In the genomic region with DNA sequence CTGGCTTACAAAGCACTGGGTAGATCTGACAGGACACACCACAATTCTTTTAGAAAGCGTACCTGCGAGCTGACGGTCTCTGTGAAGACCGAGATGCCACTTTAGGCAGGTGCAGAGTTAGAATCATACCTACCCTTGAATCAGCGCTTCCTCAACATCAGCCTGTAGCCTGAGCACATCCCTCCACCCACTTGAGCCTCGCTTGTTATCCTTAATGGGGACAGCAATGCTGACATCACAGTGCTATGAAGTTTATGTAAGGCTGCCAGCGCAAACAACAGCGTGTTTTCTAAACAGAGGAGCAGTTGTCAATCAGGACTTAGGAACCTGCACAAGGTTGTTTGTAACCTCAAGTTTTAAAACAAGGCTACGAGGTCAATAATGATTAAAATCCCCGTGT, we compare ENCODE assay signal across 8 mouse cellular contexts. TPM values are rescaled to one million over a fixed set of nuclear protein-coding genes. Genes with fewer than 3 reads are reported as not detected.
DNase-seq lines count a peak whose midpoint lies in the region; ATAC-seq lines count a peak whose summit lies in the region.

No protein-coding gene starts in this region.

- H3K4me2 ChIP-seq in heart, embryonic 11.5 days = peak overlapping the region; percentile 89
- H3K4me2 ChIP-seq in lung, embryonic 16.5 days (ENCODE audit: low read depth, low read length) = peak overlapping the region; percentile 69

- no peaks in the 10 kb centered on the region for H3K27me3 ChIP-seq in heart, embryonic 11.5 days (ENCODE audit: control insufficient read depth, insufficient read depth, low read length)
- H3K27me3 ChIP-seq in lung, embryonic 16.5 days (ENCODE audit: control insufficient read depth, insufficient read depth, low read depth, low read length) = no peaks in the 10 kb centered on the region

- H3K9ac ChIP-seq in heart, embryonic 11.5 days (ENCODE audit: low read depth, low read length) = peak overlapping the region; percentile 77
- H3K9ac ChIP-seq in lung, embryonic 16.5 days (ENCODE audit: low read length) = peak overlapping the region; percentile 51

- H3K27ac ChIP-seq in heart, embryonic 11.5 days (ENCODE audit: low read depth, low read length) = peak overlapping the region; percentile 38; the same call in 1 of the 2 replicates
- no peak overlapping the region for H3K27ac ChIP-seq in lung, embryonic 16.5 days (ENCODE audit: low read length)

- H3K4me1 ChIP-seq in heart, embryonic 11.5 days (ENCODE audit: control insufficient read depth, insufficient read depth, low read length) = 0 out of 2 replicates have a peak, but pooled peaks cover 4% of the 10 kb centered on the region
- H3K4me1 ChIP-seq in lung, embryonic 16.5 days (replicated peaks; ENCODE audit: control insufficient read depth, insufficient read depth, low read length) = no peaks in the 10 kb centered on the region

- DNase-seq in adrenal gland, postnatal 25 days = peak; percentile 4
- DNase-seq in adrenal gland, postnatal 14 days = no peak
- DNase-seq in cerebellum, postnatal 10 days = peak; percentile 13 to 28
- DNase-seq in kidney, postnatal 36 days = peak; percentile 18 to 31
- peak; percentile 24 for DNase-seq in right cerebral cortex, postnatal 25 days
- DNase-seq in spleen, postnatal 4 days (ENCODE audit: low spot score in 2 of 2) = no peak

- H3K4me3 ChIP-seq in heart, embryonic 11.5 days (ENCODE audit: low read depth, low read length) = peak overlapping the region; percentile 55
- peak overlapping the region; percentile 43 for H3K4me3 ChIP-seq in lung, embryonic 16.5 days (ENCODE audit: low read length)

- no peaks in the 10 kb centered on the region for H3K36me3 ChIP-seq in heart, embryonic 11.5 days (ENCODE audit: control insufficient read depth, insufficient read depth, low read length)
- no peaks in the 10 kb centered on the region for H3K36me3 ChIP-seq in lung, embryonic 16.5 days (ENCODE audit: control insufficient read depth, insufficient read depth, low read length)

- H3K9me3 ChIP-seq in heart, embryonic 11.5 days (replicated peaks; ENCODE audit: control insufficient read depth, low read length) = no peaks in the 10 kb centered on the region
- H3K9me3 ChIP-seq in lung, embryonic 16.5 days (ENCODE audit: control insufficient read depth, low read length) = no peaks in the 10 kb centered on the region

- peak; percentile 56; the same call in 1 of the 2 replicates for ATAC-seq in heart, embryonic 11.5 days (replicated peaks; ENCODE audit: insufficient number of reproducible peaks, low FRiP score, low TSS enrichment)
- peak; percentile 26; the same call in 1 of the 2 replicates for ATAC-seq in lung, embryonic 16.5 days (ENCODE audit: low read depth)

- 19% methylated on average over 10 of the region's 10 CpGs for WGBS in heart, embryonic 11.5 days (ENCODE audit: insufficient replicate concordance)
- 16% methylated on average over 10 of the region's 10 CpGs for whole genome bisulfite sequencing in lung, embryonic 16.5 days

RNA-seq across cellular contexts. Expression of a gene that starts 27.1 kb away (rescaled TPM):
- 784 and 797 TPM in 2 replicates for total RNA-seq in adrenal gland, postnatal 25 days (2021)
- 306 and 371 TPM in 2 replicates for total RNA-seq in adrenal gland, postnatal 14 days (2021)
- polyA plus RNA-seq in heart, embryonic 11.5 days (2014; fragmentation: Nextera tagmentation; extraction: Ambion mirVana) = 296 and 339 TPM in 2 replicates
- polyA plus RNA-seq in lung, embryonic 16.5 days (2015; fragmentation: Nextera tagmentation; extraction: Ambion mirVana) = 175 and 210 TPM in 2 replicates

RNA-seq across cellular contexts. Expression of a gene that starts 31.1 kb away (rescaled TPM):
- total RNA-seq in adrenal gland, postnatal 25 days (2021) = 47.8 and 54.8 TPM in 2 replicates
- 48.3 and 50.7 TPM in 2 replicates for total RNA-seq in adrenal gland, postnatal 14 days (2021)
- 68.4 and 71.4 TPM in 2 replicates for polyA plus RNA-seq in heart, embryonic 11.5 days (2014; fragmentation: Nextera tagmentation; extraction: Ambion mirVana)
- polyA plus RNA-seq in lung, embryonic 16.5 days (2015; fragmentation: Nextera tagmentation; extraction: Ambion mirVana) = 60.9 and 62.4 TPM in 2 replicates

Comparison
In these comparisons a context has a peak if more than half of its experiments do, and no peak if none do; other contexts are left out.
1. DNase-seq: peak in adrenal gland, postnatal 25 days (single experiment), cerebellum, postnatal 10 days (2 of 2), kidney, postnatal 36 days (2 of 2) and right cerebral cortex, postnatal 25 days (single experiment); none in adrenal gland, postnatal 14 days (single experiment) and spleen, postnatal 4 days (0 of 2).